Comparison of ENCODE assay signal across 8 mouse cellular contexts in the genomic region with DNA sequence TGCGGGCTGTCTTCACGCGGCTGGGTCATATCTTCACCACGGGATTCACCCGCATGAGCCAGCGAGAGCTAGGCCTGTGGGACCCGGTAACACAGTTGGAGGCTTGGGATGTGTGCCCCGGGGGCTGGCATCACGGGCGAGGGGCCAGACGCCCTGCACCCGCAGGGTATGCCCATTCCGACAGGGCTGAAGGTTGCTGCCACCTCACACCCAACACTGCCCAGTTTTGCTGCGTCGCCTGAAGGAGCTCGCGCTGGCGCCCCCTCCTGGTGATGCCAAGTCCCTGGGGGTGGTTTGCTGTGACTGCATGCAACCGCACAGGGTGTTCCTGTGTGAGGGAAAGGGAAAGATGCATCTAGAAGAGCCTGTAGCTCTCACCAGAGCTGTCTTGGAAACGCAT. TPM values are rescaled to one million over a fixed set of nuclear protein-coding genes. Genes with fewer than 3 reads are reported as not detected.
DNase-seq lines count a peak whose midpoint lies in the region; ATAC-seq and TF ChIP-seq lines count a peak whose summit lies in the region.

No protein-coding gene starts in this region.

- no peaks in the 10 kb centered on the region for H3K27me3 ChIP-seq in cerebellum, adult 2 months (ENCODE audit: control insufficient read depth, insufficient read depth, low read length)
- peaks cover 39% of the 10 kb centered on the region for H3K27me3 ChIP-seq in hindbrain, embryonic 14.5 days (ENCODE audit: control insufficient read depth, insufficient read depth, low read length)

- WGBS in cerebellum, adult 2 months = 7% methylated on average over 20 of the region's 20 CpGs
- 15% methylated on average over 20 of the region's 20 CpGs for WGBS in hindbrain, embryonic 14.5 days

- H3K9me3 ChIP-seq in hindbrain, embryonic 14.5 days (ENCODE audit: control insufficient read depth, low read length) = no peaks in the 10 kb centered on the region

- DNase-seq in R1 (ENCODE audit: low read depth, low spot score) = peak; percentile 81
- peak; percentile 75 to 80 for DNase-seq in cerebellum, adult 2 months
- peak; percentile 48 for DNase-seq in forelimb bud, embryonic 11.5 days (ENCODE audit: low read depth, low spot score)
- DNase-seq in hindbrain, embryonic 14.5 days (ENCODE audit: low spot score) = peak; percentile 56
- peak; percentile 82 to 93 for DNase-seq in left cerebral cortex, postnatal 14 days (ENCODE audit: low spot score in 2 of 2)
- DNase-seq in right cerebral cortex, postnatal 25 days = peak; percentile 77
- no peak for DNase-seq in adipocyte (ENCODE audit: low spot score)

- TF ChIP-seq POLR2A in cerebellum, adult 2 months (IDR thresholded peaks at IDR 0.05; ENCODE audit: borderline replicate concordance, insufficient read depth, low read length) = no peak

- intact Hi-C loops in left cerebral cortex, postnatal 14 days (cut with DNase I) = no loop called here

- no peak overlapping the region for H3K4me3 ChIP-seq in cerebellum, adult 2 months (replicated peaks; ENCODE audit: insufficient read depth, low read depth, low read length)
- no peak overlapping the region for H3K4me3 ChIP-seq in hindbrain, embryonic 14.5 days (replicated peaks; ENCODE audit: low read length)

- H3K27ac ChIP-seq in cerebellum, adult 2 months (ENCODE audit: insufficient read depth, low read length) = no peak overlapping the region
- H3K27ac ChIP-seq in hindbrain, embryonic 14.5 days = no peak overlapping the region

- peak; percentile 33; the same call in 1 of the 2 replicates for ATAC-seq in hindbrain, embryonic 14.5 days (ENCODE audit: low FRiP score)
- peak; percentile 83 for ATAC-seq in megakaryocyte progenitor cell, adult 5-6 weeks (replicated peaks; ENCODE audit: poor library complexity)

- no peak overlapping the region for H3K9ac ChIP-seq in hindbrain, embryonic 14.5 days

- H3K4me1 ChIP-seq in cerebellum, adult 2 months (ENCODE audit: control insufficient read depth, insufficient read depth, low read length) = no peaks in the 10 kb centered on the region
- no peaks in the 10 kb centered on the region; the same call in 1 of the 2 replicates for H3K4me1 ChIP-seq in hindbrain, embryonic 14.5 days (replicated peaks; ENCODE audit: control insufficient read depth, insufficient read depth, low read length)

- peak; percentile 75 for TF ChIP-seq CTCF in cerebellum, adult 2 months (IDR thresholded peaks at IDR 0.05; ENCODE audit: borderline replicate concordance, insufficient read depth, low read depth, low read length)

- peaks cover 22% of the 10 kb centered on the region for H3K36me3 ChIP-seq in hindbrain, embryonic 14.5 days (replicated peaks; ENCODE audit: control insufficient read depth, insufficient read depth)

- no peak overlapping the region for H3K4me2 ChIP-seq in hindbrain, embryonic 14.5 days (replicated peaks)

RNA-seq across cellular contexts. Expression of a gene that starts 5.6 kb away (rescaled TPM):
- 134 and 148 TPM in 2 replicates for polyA plus RNA-seq in cerebellum, adult 2 months (2012; rRNA removed)
- 0.82 and 0.91 TPM in 2 replicates for polyA plus RNA-seq in hindbrain, embryonic 14.5 days (2014; fragmentation: Nextera tagmentation; extraction: Ambion mirVana)
- total RNA-seq in left cerebral cortex, postnatal 14 days (2021) = 10 to 100 TPM; 31.3 to 32.4 TPM
- not detected in 2 replicates for total RNA-seq in megakaryocyte progenitor cell, adult 5-6 weeks (2015)
- not detected in 2 replicates for total RNA-seq in megakaryocyte progenitor cell, adult 5-6 weeks (2017)

RNA-seq across cellular contexts. Expression of a gene that starts 21.7 kb away (rescaled TPM):
- 106 and 114 TPM in 2 replicates for polyA plus RNA-seq in cerebellum, adult 2 months (2012; rRNA removed)
- polyA plus RNA-seq in hindbrain, embryonic 14.5 days (2014; fragmentation: Nextera tagmentation; extraction: Ambion mirVana) = 44.5 and 45.0 TPM in 2 replicates
- 100 to 1,000 TPM; 127 to 129 TPM for total RNA-seq in left cerebral cortex, postnatal 14 days (2021)
- 10.0 and 10.4 TPM in 2 replicates for total RNA-seq in megakaryocyte progenitor cell, adult 5-6 weeks (2015)
- 5.7 and 6.0 TPM in 2 replicates for total RNA-seq in megakaryocyte progenitor cell, adult 5-6 weeks (2017)

RNA-seq across cellular contexts. Expression of a gene that starts 25.6 kb away (rescaled TPM):
- polyA plus RNA-seq in cerebellum, adult 2 months (2012; rRNA removed) = 106 and 110 TPM in 2 replicates
- 21.3 and 23.2 TPM in 2 replicates for polyA plus RNA-seq in hindbrain, embryonic 14.5 days (2014; fragmentation: Nextera tagmentation; extraction: Ambion mirVana)
- total RNA-seq in left cerebral cortex, postnatal 14 days (2021) = 100 to 1,000 TPM; 150 to 153 TPM
- total RNA-seq in megakaryocyte progenitor cell, adult 5-6 weeks (2015) = 24.3 and 27.6 TPM in 2 replicates
- 14.5 and 17.1 TPM in 2 replicates for total RNA-seq in megakaryocyte progenitor cell, adult 5-6 weeks (2017)

RNA-seq across cellular contexts. Expression of a gene that starts 47.1 kb away (rescaled TPM):
- polyA plus RNA-seq in cerebellum, adult 2 months (2012; rRNA removed) = 0.98 and 1.0 TPM in 2 replicates
- polyA plus RNA-seq in hindbrain, embryonic 14.5 days (2014; fragmentation: Nextera tagmentation; extraction: Ambion mirVana) = 1.7 and 2.7 TPM in 2 replicates
- 1 to 10 TPM; 1.6 to 1.7 TPM for total RNA-seq in left cerebral cortex, postnatal 14 days (2021)
- 3.2 and 3.4 TPM in 2 replicates for total RNA-seq in megakaryocyte progenitor cell, adult 5-6 weeks (2015)
- total RNA-seq in megakaryocyte progenitor cell, adult 5-6 weeks (2017) = 3.6 and 4.6 TPM in 2 replicates

RNA-seq across cellular contexts. Expression of a gene that starts 48.0 kb away (rescaled TPM):
- 11.6 and 12.8 TPM in 2 replicates for polyA plus RNA-seq in cerebellum, adult 2 months (2012; rRNA removed)
- 13.3 and 15.1 TPM in 2 replicates for polyA plus RNA-seq in hindbrain, embryonic 14.5 days (2014; fragmentation: Nextera tagmentation; extraction: Ambion mirVana)
- 1 to 10 TPM; 4.9 to 5.8 TPM for total RNA-seq in left cerebral cortex, postnatal 14 days (2021)
- 1.7 and 2.0 TPM in 2 replicates for total RNA-seq in megakaryocyte progenitor cell, adult 5-6 weeks (2015)
- total RNA-seq in megakaryocyte progenitor cell, adult 5-6 weeks (2017) = 1.7 and 8.2 TPM in 2 replicates

Comparison
In these comparisons a context has a peak if more than half of its experiments do, and no peak if none do; other contexts are left out.
1. RNA of a gene that starts 5.6 kb away (total RNA-seq): 31.3 to 32.4 TPM in left cerebral cortex, postnatal 14 days; not detected in megakaryocyte progenitor cell, adult 5-6 weeks; every median in the first group is over 10 times any median in the second.
2. RNA of a gene that starts 21.7 kb away (total RNA-seq): 127 to 129 TPM in left cerebral cortex, postnatal 14 days; 5.7 to 10.4 TPM in megakaryocyte progenitor cell, adult 5-6 weeks; every median in the first group is over 10 times any median in the second.
3. RNA of a gene that starts 25.6 kb away (total RNA-seq): 150 to 153 TPM in left cerebral cortex, postnatal 14 days; 14.5 to 27.6 TPM in megakaryocyte progenitor cell, adult 5-6 weeks; every median in the first group is over 4 times any median in the second.